Mouse (Mus musculus): ENCODE results near the gene Slc17a8. TPM values are rescaled to one million over a fixed set of nuclear protein-coding genes. Genes with fewer than 3 reads are reported as not detected.
"Not testable (repeated sequence)": the region's sequence is repeated elsewhere in the genome, so short reads cannot be mapped to it uniquely, and the experiment has no call there.

The Slc17a8 gene
- total RNA-seq, 2 experiments from 2014 or later: 3.1 to 3.5 TPM

DNA sequence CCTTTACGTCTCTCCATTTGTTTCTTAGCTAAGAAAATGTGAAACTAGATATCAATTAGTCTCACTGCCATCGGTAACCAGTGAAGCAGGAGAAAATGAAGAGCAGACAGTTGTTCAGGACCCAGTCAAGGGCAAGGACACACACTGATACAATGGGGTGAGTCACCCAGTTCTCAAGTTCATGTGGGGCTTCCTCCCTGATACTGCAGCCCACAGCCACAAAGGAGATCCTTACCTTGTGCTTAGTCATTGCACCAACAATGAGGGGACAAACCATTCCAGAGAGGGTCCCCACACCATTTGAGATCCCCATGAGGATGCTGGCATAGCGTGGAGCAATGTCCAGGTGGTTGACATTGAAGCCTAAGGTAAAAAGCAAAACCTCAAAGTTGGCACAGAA lies 43.4 kb downstream of the Slc17a8 start:
- DNase-seq (ENCODE audit: low spot score in 2 of 2): no peak
- H3K27ac ChIP-seq: no peak overlapping the region
- no peak for TF ChIP-seq CTCF (conservative IDR thresholded peaks at IDR 0.05)
- H3K4me3 ChIP-seq: no peak overlapping the region

- H3K4me3 ChIP-seq: no peak overlapping the region
- H3K27ac ChIP-seq: no peak overlapping the region
- no peak for DNase-seq (ENCODE audit: low spot score in 2 of 2)
- TF ChIP-seq CTCF (conservative IDR thresholded peaks at IDR 0.05): no peak
Measured at GRCm38 (mm10) chr10:89573421-89573820, 47.6 kb downstream of the Slc17a8 start.

GRCm38 (mm10) chr10:89572946-89573345 lies 48.1 kb downstream of the Slc17a8 start:
- H3K27ac ChIP-seq: no peak overlapping the region
- TF ChIP-seq CTCF (conservative IDR thresholded peaks at IDR 0.05): no peak
- no peak overlapping the region for H3K4me3 ChIP-seq
- no peak for DNase-seq (ENCODE audit: low spot score in 2 of 2)

DNA sequence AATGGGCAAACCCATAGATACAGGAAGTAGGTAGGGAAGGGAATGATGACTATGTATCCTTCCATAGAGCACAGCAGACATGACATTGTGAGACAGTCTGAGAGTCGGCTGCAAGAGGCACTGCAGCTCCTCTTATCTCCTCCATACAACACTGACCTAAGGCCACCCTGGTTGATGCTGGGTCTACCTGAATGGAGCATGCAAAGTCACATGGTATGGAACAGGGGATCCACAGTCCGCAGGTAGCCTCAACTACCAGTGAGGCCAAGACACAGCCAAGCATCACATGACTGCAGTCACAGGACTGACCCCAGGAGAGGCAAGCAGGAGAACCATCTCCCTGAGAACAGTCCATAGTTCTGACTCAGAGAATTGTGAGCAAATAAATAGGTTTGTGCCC lies 53.7 kb downstream of the Slc17a8 start:
- TF ChIP-seq CTCF (conservative IDR thresholded peaks at IDR 0.05): no peak
- no peak for DNase-seq (ENCODE audit: low spot score in 2 of 2)
- Histone ChIP-seq H3K27ac (no peak overlapping the region), H3K4me3 (no peak overlapping the region)

GRCm38 (mm10) chr10:89565301-89566022 lies 55.6 kb downstream of the Slc17a8 start:
- no peak overlapping the region for H3K27ac ChIP-seq
- TF ChIP-seq CTCF (conservative IDR thresholded peaks at IDR 0.05): no peak
- no peak for DNase-seq (ENCODE audit: low spot score in 2 of 2)
- no peak overlapping the region for H3K4me3 ChIP-seq

DNA sequence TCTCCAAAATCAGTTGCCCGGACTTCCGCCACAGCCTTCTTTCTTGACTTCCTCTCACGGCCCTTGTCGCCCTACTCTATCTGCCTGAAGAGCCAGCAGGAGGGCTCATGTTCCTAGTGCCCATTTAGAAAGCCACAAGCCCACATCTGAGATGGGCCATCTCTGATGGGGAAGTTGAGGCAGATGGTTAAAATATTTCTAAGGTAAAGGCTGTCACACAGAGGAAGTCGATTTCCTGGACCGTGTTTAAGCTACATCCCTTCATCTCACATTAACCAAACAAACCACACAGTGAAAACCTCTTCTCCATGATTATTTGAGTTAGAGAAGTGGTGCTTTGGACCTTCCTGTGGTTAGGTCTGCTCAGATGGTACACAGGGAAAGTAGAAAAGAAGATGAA lies 58.9 kb downstream of the Slc17a8 start:
- DNase-seq (ENCODE audit: low spot score in 2 of 2): no peak
- no peak for TF ChIP-seq CTCF (conservative IDR thresholded peaks at IDR 0.05)
- H3K27ac ChIP-seq: no peak overlapping the region
- H3K4me3 ChIP-seq: no peak overlapping the region

- no peak for DNase-seq (ENCODE audit: low spot score in 2 of 2)
- TF ChIP-seq CTCF (conservative IDR thresholded peaks at IDR 0.05): no peak
- H3K4me3 ChIP-seq: no peak overlapping the region
- no peak overlapping the region for H3K27ac ChIP-seq
Measured at GRCm38 (mm10) chr10:89559351-89559750, 61.7 kb downstream of the Slc17a8 start.

- H3K4me3 ChIP-seq; H3K27ac ChIP-seq; DNase-seq (ENCODE audit: low spot score in 2 of 2): not testable (repeated sequence)
Measured at GRCm38 (mm10) chr10:89554885-89555284, 66.2 kb downstream of the Slc17a8 start.

DNA sequence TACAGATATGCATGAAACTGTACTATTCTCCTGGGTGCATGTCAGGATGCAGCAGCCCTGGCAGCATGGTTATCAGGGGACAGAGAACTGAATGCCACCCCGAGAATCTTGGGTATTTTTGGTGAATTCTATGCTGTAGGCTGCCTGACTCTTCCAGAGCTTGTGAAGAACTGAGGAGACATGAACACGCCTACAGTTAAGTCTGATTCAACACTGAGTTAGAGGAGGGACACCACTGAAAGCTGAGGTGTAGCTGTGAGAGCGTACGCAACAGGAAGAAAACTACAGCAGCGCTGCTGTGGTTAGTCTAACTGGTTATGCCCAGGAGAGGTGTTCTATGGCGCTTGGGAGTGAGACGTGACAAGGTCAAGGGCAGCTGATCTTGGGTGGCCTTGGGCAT lies 67.2 kb downstream of the Slc17a8 start:
- not testable (repeated sequence) for DNase-seq (ENCODE audit: low spot score in 2 of 2); H3K4me3 ChIP-seq; H3K27ac ChIP-seq

- no peak for TF ChIP-seq CTCF (conservative IDR thresholded peaks at IDR 0.05)
- Histone ChIP-seq H3K27ac (no peak overlapping the region), H3K4me3 (no peak overlapping the region)
- no peak for DNase-seq (ENCODE audit: low spot score in 2 of 2)
Measured at GRCm38 (mm10) chr10:89553015-89553414, 68.0 kb downstream of the Slc17a8 start.

- peak in 1 of 2 experiments; percentile 22 for DNase-seq (ENCODE audit: low spot score in 2 of 2)
Measured at GRCm38 (mm10) chr10:89551657-89552056, 69.4 kb downstream of the Slc17a8 start.

GRCm38 (mm10) chr10:89548028-89548427 lies 73.0 kb downstream of the Slc17a8 start:
- DNase-seq (ENCODE audit: low spot score in 2 of 2): no peak
- no peak for TF ChIP-seq CTCF (conservative IDR thresholded peaks at IDR 0.05)
- Histone ChIP-seq H3K4me3 (no peak overlapping the region), H3K27ac (no peak overlapping the region)

More at GRCm38 (mm10) chr10:89551657-89552056, 69.4 kb downstream of the Slc17a8 start:
- H3K27ac ChIP-seq: no peak overlapping the region
- no peak overlapping the region for H3K4me3 ChIP-seq
- TF ChIP-seq CTCF (conservative IDR thresholded peaks at IDR 0.05): no peak

DNA sequence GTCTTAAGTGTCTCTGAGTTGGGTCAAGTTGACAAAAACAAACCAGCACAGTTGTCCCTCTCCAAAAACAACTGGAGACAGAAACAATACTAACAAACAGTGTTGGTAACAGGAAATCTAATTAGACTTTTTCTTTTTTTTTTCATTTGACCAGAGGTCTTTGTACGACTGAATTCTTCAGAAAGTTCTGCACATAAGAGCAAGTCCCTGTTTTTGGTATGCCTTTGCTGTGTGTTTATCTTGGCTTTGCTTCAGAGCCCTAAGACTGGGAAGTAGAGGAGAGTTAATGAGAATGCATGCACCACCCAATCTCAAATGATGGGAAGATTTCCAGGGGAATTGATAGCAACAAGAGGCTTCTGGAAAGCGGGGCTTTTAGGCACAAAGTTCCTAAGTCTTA lies 74.1 kb downstream of the Slc17a8 start:
- TF ChIP-seq CTCF (conservative IDR thresholded peaks at IDR 0.05): no peak
- DNase-seq (ENCODE audit: low spot score in 2 of 2): no peak
- Histone ChIP-seq H3K27ac (no peak overlapping the region), H3K4me3 (no peak overlapping the region)

- no peak overlapping the region for H3K4me3 ChIP-seq
- TF ChIP-seq CTCF (conservative IDR thresholded peaks at IDR 0.05): no peak
- no peak overlapping the region for H3K27ac ChIP-seq
- no peak for DNase-seq (ENCODE audit: low spot score in 2 of 2)
Measured at GRCm38 (mm10) chr10:89543867-89544266, 77.2 kb downstream of the Slc17a8 start.
